Mouse (Mus musculus): ENCODE results near the gene Lrrc51.

Lrrc51 gene

DNA sequence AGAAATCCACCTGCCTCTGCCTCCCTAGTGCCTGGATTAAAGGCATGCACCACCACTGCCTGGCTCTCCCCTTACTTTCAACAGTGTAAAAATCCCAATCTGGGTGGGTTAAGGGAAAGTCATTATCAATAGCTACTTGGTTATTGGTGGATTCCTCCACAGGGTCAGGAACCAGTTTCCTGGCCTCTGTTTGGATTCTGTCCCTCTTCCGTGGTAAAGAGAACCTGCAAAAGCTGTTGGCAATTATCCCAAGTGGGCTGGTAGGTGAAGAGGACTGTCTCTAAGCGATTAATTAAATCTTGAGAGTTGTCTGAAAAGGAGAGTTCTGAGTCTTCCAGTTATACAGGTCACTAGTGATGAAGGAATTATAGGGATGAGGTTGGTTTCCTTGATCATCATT lies 4.7 kb upstream of the Lrrc51 start:
- DNase-seq (ENCODE audit: low read depth, low spot score), result no peak

DNA sequence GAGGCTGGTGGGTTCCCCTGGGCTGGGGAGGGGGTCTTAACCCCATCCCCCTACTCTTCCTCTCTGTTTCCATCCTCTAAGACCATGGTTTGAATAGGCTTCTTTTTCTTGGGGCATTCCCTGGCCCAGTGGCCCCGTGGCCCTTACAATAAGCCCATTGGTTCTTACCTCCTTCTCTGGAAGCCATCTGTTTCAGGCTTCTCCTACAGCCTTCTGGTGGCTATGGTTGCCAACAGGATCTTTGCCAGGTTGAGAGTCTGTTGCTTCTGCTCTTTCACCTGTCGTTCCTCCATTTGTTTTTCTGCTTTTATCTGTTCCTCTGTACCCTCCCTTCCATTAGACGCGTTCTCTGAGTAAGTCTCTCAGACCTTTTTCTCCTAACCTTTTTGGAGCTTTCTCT lies 3.9 kb upstream of the Lrrc51 start:
- no peak for DNase-seq (ENCODE audit: low read depth, low spot score)

DNA sequence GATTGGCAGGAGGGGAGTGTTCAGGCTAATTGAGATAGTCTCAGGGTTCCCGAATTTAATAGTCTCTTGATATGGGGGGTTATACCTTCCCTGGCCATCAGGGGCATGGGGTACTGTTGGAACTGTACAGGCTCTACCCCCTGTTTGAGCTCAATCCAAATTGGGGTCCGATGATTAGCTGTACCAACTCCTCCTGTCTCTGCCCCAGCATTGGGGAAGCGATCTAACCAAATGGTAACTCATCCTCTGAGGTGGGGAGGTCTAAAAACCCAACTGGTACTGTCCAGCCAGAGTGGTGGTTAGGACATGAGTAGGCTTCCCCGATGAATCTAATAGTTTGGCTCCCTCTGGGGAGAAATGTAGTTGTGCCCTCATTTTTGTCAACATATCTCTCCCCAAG lies 3.3 kb upstream of the Lrrc51 start:
- DNase-seq (ENCODE audit: low read depth, low spot score), result no peak

- DNase-seq (ENCODE audit: low read depth, low spot score), result no peak
Observed at GRCm38 (mm10) chr7:101935957-101936356, 2.3 kb upstream of the Lrrc51 start.

GRCm38 (mm10) chr7:101933300-101933699 lies 395 bp downstream of the Lrrc51 start:
- no peak for DNase-seq (ENCODE audit: low read depth, low spot score)

GRCm38 (mm10) chr7:101932551-101932950 lies 1.1 kb downstream of the Lrrc51 start:
- DNase-seq (ENCODE audit: low read depth, low spot score), result no peak

GRCm38 (mm10) chr7:101928093-101928492 lies 5.6 kb downstream of the Lrrc51 start:
- DNase-seq (ENCODE audit: low read depth, low spot score), result no peak

- peak; percentile 16 for DNase-seq (ENCODE audit: low read depth, low spot score)
Observed at GRCm38 (mm10) chr7:101925892-101926291, 7.8 kb downstream of the Lrrc51 start.

GRCm38 (mm10) chr7:101918071-101918470 lies 15.6 kb downstream of the Lrrc51 start:
- peak; percentile 76 for DNase-seq (ENCODE audit: low read depth, low spot score)

- peak; percentile 24 for DNase-seq (ENCODE audit: low read depth, low spot score)
Observed at GRCm38 (mm10) chr7:101911982-101912381, 21.7 kb downstream of the Lrrc51 start.

- no peak for DNase-seq (ENCODE audit: low read depth, low spot score)
Observed at GRCm38 (mm10) chr7:101910138-101910537, 23.6 kb downstream of the Lrrc51 start.

DNA sequence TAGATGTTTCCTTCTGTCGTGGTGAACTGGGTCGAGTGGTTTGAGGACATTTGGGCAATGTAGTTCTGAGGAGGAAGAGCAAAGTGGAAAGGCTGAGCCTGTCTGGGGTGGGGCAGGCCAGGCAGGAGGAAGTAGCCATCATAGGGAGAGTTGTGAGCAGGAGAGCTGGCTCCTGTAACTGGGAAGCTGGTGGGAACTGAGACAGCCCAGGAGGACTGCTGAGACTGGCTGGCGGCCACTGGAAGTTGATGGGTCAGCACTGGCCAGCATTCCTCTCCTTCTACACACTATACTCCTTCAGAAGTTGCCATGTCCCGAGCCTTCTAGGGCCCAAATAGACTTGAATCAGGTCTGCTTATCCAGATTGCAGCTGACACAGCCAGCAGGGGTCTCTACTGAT lies 25.3 kb downstream of the Lrrc51 start:
- no peak for DNase-seq (ENCODE audit: low read depth, low spot score)

DNA sequence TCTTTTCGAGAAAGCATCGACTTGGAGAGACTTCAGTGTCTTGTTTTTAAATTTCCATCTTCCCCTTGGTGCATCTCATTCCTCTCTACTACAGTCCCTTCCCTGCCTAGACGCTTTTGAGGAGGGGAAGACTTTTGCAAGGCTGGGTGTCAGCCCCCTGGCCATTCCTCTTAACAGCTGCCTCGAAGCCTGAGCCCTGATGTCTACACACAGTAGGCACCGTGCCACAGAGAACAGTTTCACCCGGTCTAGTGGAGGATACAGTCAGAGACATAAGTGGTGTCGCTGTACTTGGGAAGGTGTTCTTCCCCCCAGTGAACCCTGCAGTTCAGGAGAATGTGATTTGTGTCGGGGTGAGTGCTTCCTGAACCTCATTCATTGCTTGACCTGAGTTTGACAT lies 27.0 kb downstream of the Lrrc51 start:
- peak; percentile 16 for DNase-seq (ENCODE audit: low read depth, low spot score)

DNA sequence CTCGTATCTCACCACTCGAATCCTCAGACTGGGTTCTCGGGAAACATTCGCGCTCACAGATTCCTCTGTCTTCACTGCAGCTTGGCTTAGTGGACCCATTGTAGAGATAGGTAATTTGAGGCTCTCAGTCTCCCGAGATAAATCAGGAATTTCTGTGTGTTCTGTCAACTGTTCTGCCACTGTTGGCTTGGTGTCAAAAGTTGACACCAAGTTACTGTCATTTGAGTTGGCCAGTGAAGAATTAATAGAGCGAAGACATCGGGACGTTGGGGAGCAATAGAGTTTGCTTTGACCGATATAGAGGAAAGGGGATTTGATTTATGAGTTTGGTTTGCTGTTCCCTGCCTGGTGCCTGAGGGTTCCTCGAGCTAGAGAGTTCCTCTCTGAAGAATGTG lies 27.4 kb downstream of the Lrrc51 start, which contains the start of gene Tomt:
Gene Tomt (minus strand): TSS at position 73 of the 395 bp plus-strand sequence.
- DNase-seq (ENCODE audit: low read depth, low spot score), result no peak

DNA sequence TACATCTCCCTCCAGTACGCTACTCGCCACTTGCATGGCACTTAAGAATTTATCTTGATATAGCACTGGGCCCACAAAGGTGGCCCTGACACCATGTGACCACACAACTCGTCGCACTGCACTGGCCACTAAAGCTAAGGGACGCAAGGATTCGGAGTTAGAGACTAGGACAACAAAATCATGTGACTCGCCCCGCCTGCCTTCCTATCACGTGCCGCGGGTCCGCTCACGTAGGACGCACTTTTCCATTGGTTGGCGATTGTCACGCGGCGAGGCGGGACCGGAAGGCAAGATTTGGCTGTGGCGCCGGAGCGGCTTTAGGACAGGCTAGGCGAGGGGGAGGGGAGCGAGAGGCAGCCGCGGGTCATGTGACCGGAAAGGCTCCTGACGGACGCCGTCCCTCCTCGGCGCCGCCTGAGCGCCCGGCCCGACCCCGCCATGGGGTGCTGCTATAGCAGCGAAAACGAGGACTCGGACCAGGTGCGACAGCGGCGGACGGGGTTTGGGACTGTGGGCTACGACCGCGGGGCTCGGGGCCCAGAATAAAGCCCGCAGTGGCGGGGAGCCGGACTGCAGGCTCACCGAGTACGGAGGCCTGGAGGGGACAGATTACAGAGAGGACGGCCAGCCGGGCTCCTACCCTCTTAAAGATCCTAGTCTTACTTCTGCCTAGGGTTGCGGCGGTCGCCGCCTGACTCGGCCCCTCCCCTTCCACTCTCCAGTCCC lies 28.0 kb downstream of the Lrrc51 start, which contains the start of gene Lamtor1:
Gene Lamtor1 (plus strand): TSS at position 344 of the 726 bp plus-strand sequence.
- DNase-seq (ENCODE audit: low read depth, low spot score), result peak; percentile 98

DNA sequence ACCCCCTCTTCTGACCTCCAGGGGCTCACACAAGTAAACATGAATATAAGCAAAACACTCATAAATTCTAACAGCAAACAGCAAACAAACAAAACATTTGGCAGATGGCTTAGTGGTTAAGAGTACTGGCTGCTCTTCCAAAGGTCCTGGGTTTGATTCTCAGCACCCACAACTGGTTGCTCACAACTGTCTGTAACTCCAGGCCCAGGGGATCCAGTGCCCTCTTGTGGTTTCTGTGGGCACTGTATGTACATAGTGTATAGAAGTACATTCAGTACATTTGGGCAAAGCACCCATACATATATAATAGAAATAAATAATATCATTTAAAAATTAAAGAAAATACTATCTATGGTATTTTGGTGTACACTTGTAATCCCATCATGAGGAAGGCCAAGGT lies 30.8 kb downstream of the Lrrc51 start:
- peak; percentile 24 for DNase-seq (ENCODE audit: low read depth, low spot score)

- DNase-seq (ENCODE audit: low read depth, low spot score), result no peak
Observed at GRCm38 (mm10) chr7:101901969-101902368, 31.7 kb downstream of the Lrrc51 start.

GRCm38 (mm10) chr7:101900331-101901097 lies 33.2 kb downstream of the Lrrc51 start:
- DNase-seq (ENCODE audit: low read depth, low spot score), result no peak

- peak; percentile 98 for DNase-seq (ENCODE audit: low read depth, low spot score)
Observed at GRCm38 (mm10) chr7:101896104-101897066, 37.3 kb downstream of the Lrrc51 start.

DNA sequence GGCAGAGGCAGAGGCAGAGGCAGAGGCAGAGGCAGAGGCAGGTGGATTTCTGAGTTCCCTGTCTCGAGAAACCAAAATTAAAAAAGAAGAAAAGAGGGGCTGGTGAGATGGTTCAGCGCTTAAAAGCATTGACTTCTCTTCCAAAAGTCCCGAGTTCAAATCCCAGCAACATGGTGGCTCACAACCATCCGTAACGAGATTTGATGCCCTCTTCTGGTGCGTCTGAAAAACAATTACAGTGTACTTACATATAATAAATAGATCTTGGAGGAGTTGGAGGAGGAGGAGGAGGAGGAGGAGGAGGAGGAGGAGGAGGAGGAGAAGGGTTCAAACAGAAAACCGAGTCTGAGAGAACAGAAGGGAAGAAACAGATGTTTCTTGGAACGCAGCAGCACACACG lies 38.0 kb downstream of the Lrrc51 start:
- no peak for DNase-seq (ENCODE audit: low read depth, low spot score)

DNA sequence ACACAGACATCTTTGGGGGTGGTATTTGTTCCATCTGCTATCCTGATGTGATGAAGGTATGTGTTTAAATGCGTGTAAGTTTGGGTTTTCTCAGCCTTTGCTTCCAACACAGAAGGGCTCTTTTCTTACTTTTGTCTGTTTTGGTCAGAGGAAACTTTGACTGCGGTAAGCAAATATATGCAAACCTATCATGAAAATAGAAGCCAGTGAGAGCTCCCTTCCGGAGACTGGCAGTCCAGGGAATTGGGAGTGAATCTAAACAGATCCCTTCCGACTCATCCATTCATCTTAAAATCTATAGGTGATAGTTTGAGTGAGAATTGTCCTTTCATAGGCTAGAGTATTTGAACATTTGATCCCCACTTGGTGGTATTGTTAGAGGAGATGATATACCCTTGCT lies 45.2 kb downstream of the Lrrc51 start:
- DNase-seq (ENCODE audit: low read depth, low spot score), result no peak

- DNase-seq (ENCODE audit: low read depth, low spot score), result no peak
Observed at GRCm38 (mm10) chr7:101886274-101886673, 47.4 kb downstream of the Lrrc51 start.
